Mouse (Mus musculus): ENCODE data around the gene Tusc2. TPM values are rescaled to one million over a fixed set of nuclear protein-coding genes. Genes with fewer than 3 reads are reported as not detected.

Tusc2 gene
- total RNA-seq, 2 experiments from 2014 or later = 58.3 to 66.6 TPM

DNA sequence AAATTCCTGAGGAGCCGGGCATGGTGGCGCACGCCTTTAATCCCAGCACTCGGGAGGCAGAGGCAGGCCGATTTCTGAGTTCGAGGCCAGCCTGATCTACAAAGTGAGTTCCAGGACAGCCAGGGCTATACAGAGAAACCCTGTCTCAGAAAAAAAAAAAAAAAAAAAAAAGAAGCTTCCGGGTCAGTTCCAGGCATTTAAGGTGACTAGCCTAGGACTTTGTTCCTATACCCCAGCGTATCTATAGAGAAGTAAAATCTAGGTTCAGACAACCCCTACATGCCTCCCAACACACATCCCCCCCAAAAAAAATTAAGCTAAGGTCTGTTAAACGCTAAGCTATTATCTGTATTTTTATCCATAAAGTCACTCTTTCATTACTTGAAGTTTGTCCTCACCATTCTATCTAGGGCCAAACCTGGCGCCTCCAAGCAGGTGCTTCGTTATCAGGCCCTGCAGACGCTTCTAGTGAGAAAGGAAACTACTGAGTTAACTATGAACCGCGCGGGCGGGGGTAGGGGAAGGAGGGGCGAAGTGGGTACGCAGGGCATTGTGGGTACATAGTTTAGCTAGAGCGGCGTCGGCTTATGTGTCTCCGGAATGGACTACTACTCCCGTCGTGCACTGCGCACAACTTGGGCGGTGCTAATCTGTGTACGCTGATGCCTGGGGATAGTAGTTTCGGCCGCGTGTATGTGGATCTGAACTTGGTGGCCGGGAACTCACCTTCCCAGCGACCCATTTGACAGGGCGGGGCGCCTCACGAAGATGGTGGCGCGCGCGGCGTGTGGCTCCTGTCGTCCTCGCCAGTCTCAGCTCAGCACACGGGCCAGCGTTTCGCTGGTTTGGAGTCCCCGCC, 24.1 kb downstream of the Tusc2 start, which contains the start of gene Ifrd2:
Gene Ifrd2 (plus strand): TSS at position 669 of the 859 bp plus-strand sequence.
- DNase-seq (ENCODE audit: low spot score in 2 of 2) = peak; percentile 93 to 95

DNA sequence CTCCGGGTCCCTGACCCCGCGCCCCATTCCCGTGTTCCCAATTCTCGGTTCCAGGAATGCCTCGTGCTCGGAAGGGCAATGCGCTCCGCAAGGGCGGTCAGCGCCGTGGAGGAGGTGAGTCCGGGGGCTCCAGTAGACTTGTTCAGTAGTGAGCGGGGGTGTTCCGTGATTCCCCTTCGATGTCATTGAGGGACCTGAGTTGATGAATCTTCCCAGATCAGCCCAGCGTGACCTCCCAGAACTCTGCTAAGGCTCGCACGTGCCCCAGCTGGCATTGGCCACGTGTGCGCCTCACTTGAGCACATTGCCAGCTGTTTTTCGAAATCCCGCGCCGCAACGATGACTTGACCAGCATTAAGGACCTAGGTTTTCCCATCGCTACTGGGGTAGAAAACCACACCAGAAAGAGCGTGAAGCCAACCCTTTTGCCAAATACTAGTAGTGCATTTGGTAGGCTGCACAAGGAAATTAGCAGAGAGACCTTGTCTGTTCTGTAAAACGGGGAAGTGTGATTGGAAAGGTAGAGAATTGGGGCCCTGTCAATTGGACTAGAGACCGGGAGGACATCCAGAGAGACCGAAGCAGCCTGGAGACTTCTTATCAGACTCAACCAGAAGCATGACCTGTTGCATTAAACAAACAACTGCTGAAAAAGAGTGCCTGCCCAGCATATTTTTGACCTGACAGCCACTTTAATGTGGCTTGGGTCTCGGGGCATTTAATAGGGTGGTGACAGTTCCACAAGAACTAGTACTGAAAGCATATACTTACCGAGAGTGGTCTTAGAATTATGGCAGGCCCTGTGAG, 25.0 kb downstream of the Tusc2 start:
- DNase-seq (ENCODE audit: low spot score in 2 of 2) = peak in 1 of 2 experiments; percentile 51

DNA sequence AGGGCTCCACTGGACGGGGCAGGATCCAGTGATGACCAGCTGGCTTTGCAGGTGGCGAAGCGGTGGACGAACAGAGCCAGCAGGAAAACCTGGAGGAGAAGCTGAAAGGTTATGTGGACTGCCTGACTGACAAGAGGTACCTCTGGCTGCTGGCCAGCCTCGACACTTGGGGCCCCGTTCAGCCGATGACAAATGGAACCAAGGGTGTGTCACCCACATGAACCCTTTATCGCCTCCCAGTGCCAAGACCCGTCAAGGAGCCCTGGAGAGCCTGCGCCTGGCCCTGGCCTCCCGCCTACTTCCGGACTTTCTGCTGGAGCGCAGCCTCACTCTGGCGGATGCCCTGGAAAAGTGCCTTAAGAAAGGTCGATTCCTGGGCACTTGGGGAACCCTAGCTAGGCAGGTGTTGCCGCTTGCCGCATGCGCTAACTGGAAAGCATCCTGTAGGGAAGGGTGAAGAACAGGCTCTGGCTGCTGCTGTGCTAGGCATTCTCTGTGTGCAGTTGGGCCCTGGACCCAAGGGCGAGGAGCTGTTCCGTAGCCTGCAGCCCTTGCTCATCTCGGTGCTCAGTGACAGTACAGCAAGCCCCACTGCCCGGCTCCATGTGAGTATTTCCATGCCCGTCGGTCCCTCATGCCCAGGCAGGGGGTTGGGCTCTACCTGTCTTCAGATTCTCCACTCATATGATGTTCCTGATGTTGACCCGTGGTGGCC, 27.2 kb downstream of the Tusc2 start:
- DNase-seq (ENCODE audit: low spot score in 2 of 2) = no peak

DNA sequence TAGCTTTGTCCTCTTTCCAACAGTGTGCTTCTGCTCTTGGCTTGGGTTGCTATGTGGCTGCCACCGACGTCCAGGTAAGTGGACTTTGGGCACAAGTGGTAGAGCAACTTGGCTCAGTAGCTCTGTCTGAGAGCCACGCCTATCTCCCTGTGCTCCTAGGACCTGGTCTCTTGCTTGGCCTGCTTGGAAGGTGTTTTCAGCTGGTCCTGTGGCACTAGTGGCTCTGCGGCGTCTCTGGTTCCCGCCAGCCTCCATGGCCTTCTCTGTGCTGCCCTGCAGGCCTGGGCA, 27.7 kb downstream of the Tusc2 start:
- DNase-seq (ENCODE audit: low spot score in 2 of 2) = no peak

DNA sequence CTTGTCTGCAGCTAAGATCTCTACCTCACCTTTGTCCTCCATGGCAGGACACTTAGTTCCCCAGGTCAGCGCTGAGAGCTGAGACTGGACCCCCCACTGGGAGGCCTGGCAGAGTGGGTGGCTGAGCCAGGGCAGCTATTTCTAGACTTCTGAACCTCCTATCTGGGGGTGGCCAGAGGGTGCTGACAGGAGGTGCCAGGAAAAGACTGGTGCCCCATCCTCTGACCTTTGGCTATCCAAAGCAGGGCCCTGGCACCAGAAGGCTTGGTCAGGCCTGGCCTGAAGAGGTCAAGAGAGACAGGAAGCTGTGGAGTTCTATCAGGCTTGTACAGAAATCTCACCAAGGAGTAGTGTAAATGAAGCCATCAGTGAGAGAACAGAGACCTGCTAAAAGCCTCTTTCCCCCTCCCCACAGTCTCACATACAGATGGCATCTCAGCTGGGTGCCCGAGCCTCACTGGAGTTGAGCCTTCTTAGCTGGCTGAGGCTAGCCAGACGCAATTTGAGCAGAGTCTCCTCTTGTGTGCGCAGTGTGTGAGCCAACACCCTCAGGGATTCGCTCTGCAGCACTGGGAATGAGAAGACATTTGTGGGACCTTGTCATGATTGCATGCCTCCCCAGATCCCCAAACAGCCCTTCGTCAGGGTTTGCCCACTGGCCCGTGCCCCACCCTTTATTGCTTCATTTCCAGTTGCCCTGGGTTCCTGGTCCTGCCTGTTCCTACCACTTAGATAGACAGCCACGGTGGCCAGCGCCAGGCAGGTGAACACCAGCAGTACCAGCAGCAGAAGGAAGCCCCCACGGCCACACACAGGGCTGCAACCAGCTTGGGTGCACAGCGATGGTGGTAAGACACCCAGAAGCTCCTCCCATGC, 30.3 kb downstream of the Tusc2 start:
- DNase-seq (ENCODE audit: low spot score in 2 of 2) = no peak

GRCm38 (mm10) chr9:107594281-107595062, 31.4 kb downstream of the Tusc2 start:
- DNase-seq (ENCODE audit: low spot score in 2 of 2) = no peak

- DNase-seq (ENCODE audit: low spot score in 2 of 2) = no peak
Measured at GRCm38 (mm10) chr9:107596619-107597569, 33.8 kb downstream of the Tusc2 start.

- no peak for DNase-seq (ENCODE audit: low spot score in 2 of 2)
Measured at GRCm38 (mm10) chr9:107598385-107598784, 35.3 kb downstream of the Tusc2 start.

- DNase-seq (ENCODE audit: low spot score in 2 of 2) = no peak
Measured at GRCm38 (mm10) chr9:107599433-107599832, 36.4 kb downstream of the Tusc2 start.

DNA sequence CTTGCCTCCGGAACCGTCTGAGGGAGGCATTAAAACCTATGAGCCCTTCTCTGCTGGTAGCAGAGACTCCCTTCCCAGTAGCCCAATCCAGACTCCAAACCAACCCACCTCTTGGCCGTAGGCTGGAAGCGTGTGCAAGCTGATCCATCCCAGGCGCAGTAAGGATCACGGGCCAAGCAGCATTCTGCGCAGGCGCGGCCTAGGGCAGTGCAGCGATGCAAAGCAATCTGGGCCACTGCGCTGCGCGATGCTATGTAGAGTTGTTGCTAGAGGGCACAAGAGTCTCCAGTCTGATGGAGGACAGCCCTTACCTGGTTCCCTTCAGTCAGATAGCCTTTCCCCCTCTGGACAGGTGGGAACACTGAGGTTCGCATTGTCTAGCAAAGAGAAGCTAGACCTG, 36.8 kb downstream of the Tusc2 start:
- no peak for DNase-seq (ENCODE audit: low spot score in 2 of 2)

- DNase-seq (ENCODE audit: low spot score in 2 of 2) = no peak
Measured at GRCm38 (mm10) chr9:107600745-107601144, 37.7 kb downstream of the Tusc2 start.

DNA sequence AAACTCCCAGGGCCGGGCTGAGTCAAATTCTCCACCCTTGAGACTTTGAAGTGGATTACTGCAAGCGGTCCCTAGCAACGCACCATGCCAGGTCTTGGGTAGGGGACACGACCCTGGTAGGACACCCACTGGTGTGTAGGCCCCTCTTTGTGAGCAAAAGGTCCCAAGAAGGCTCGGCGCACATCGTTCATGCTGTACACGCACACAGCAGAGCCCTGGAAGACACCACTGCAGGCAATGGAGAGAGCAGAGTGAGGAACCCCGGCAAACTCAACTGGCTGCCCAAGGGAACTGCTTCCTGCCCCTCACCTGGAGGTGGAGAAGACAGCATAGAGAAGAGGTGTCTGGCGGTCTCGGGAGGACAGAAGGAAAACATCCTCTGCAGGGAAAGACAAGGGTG, 38.2 kb downstream of the Tusc2 start:
- no peak for DNase-seq (ENCODE audit: low spot score in 2 of 2)

DNA sequence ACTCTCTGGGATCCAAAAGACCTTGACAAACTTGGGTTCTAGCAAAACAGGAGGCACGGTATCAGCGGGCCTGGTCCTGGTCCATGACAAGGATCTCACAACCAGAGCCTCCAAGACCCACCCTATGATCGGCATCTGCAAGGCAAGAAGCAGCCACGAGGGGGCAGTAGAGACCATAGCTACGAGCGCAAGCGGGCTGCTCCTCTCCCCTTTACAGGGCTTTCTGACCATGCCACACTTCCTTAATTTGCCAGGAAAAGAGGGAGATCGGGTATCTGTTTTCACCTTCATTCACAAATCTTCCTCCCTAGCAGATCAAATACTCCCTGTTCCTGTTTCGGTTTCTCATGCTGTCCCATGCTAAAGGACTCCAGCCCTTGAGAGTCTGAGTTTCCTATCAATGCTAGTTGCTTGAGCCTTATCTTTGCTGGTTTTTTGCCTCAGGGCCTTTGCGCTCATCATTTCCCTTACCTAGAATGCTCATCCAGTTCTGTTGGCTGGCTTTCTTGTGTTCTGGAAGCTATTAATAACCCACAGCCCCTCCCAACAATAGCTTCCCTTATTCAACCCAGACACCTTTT, 39.1 kb downstream of the Tusc2 start:
- peak; percentile 98 to 99 for DNase-seq (ENCODE audit: low spot score in 2 of 2)

GRCm38 (mm10) chr9:107603251-107603650, 40.2 kb downstream of the Tusc2 start:
- no peak for DNase-seq (ENCODE audit: low spot score in 2 of 2)

GRCm38 (mm10) chr9:107605041-107605661, 42.1 kb downstream of the Tusc2 start:
- no peak for DNase-seq (ENCODE audit: low spot score in 2 of 2)

DNA sequence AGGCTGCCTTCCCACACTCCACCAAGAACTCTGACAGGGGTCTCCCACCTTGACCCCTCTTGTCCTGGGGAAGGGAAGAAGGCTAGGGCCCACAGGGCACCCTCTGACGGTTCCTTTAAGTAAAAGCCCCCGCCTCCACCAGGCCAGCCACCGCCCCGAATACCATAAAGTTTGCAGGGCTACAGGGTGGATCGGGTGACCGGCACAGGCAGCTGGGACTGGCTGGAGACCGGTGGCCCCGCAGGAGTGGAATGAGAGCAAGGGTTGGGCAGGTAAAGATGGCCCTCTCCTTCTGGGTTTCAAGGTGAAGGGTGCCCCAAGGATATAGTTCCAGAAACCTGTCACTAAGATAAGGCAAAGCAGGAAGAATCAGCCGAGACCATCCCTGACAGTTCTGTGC, 43.5 kb downstream of the Tusc2 start:
- DNase-seq (ENCODE audit: low spot score in 2 of 2) = no peak

- DNase-seq (ENCODE audit: low spot score in 2 of 2) = no peak
Measured at GRCm38 (mm10) chr9:107607036-107607435, 44.0 kb downstream of the Tusc2 start.

- no peak for DNase-seq (ENCODE audit: low spot score in 2 of 2)
Measured at GRCm38 (mm10) chr9:107607653-107608245, 44.7 kb downstream of the Tusc2 start.
